Mouse (Mus musculus): ENCODE data around the gene Prm3. TPM values are rescaled to one million over a fixed set of nuclear protein-coding genes. Genes with fewer than 3 reads are reported as not detected.
A peak's percentile ranks its signal among the peaks of the same experiment; 100 is the strongest.

The Prm3 gene
- polyA plus RNA-seq, 1 experiment from 2014 or later, result not detected

DNA sequence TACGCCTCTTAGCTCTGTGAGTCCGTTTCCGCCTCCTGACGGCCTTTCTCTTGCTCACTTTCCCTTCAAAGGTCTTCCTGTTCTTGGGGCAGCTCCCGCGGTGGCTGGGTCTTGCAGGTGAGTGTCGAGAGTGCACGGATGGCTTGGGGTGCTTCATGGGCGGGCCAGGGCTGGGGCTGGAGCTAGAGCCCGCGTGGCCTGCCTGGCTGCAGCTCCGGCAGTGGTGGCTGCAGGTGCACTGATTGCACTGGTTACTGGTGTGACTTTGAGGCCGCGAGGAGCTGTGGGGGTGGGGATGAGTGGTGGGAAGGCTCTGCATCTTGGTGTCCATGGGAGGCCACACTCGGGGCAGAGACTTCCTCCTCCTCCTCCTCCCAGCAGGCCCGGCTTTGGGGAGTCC lies 2.4 kb downstream of the Prm3 start, which contains the start of gene Tnp2:
Gene Tnp2 (minus strand): TSS at position 390 of the 400 bp plus-strand sequence.
- no peaks in the 10 kb centered on the region for H3K36me3 ChIP-seq (ENCODE audit: insufficient read depth, low read length)
- no peaks in the 10 kb centered on the region for H3K9me3 ChIP-seq (ENCODE audit: low read length)
- no peaks in the 10 kb centered on the region for H3K27me3 ChIP-seq (replicated peaks; ENCODE audit: insufficient read depth, low read length)
- TF ChIP-seq CTCF (IDR thresholded peaks at IDR 0.05) (no peak), EP300 (IDR thresholded peaks at IDR 0.05) (no peak)
- no peak within 1 kb of the TSS for H3K4me3 ChIP-seq (ENCODE audit: low read depth, low read length)
- ATAC-seq (no peak), DNase-seq (ENCODE audit: low spot score) (no peak)
- H3K9ac ChIP-seq (replicated peaks; ENCODE audit: low read depth), result no peak within 1 kb of the TSS
- H3K4me2 ChIP-seq (replicated peaks; ENCODE audit: low read depth, low read length), result no peak within 1 kb of the TSS
- no peak within 1 kb of the TSS for H3K27ac ChIP-seq (ENCODE audit: low read length)
- H3K4me1 ChIP-seq (ENCODE audit: insufficient read depth, low read depth, low read length), result peaks cover 7% of the 10 kb centered on the region; the same call in 1 of the 2 replicates
- WGBS, result 47% methylated on average over 14 of the region's 16 CpGs

DNA sequence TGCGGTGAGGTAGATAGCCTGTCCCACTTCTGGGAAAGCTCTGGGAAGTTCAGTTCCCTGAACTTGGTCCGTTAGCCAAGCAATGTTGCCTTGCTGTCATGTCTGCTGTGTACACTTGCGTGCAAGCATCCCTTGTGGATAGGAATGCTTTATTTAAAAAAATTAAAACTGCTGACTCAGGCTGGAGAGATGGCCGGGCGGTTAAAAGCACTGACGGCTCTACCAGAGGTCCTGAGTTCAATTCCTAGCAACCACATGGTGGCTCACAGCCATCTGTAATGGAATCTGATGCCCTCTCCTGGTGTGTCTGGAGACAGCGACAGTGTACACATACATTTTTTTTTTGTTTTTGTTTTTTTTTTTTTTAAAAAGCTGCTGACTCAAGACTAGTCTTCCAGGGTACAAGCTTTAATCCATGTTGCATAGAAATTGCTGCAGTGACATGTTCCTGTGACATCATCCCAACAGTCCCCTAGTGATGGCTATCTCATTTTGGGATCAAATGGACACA lies 3.1 kb downstream of the Prm3 start:
- TF ChIP-seq CTCF (IDR thresholded peaks at IDR 0.05) (no peak), EP300 (IDR thresholded peaks at IDR 0.05) (no peak)
- ATAC-seq (no peak), DNase-seq (ENCODE audit: low spot score) (no peak)
- Histone ChIP-seq H3K36me3 (ENCODE audit: insufficient read depth, low read length) (no peaks in the 10 kb centered on the region), H3K27ac (ENCODE audit: low read length) (no peak overlapping the region), H3K27me3 (replicated peaks; ENCODE audit: insufficient read depth, low read length) (no peaks in the 10 kb centered on the region), H3K9me3 (ENCODE audit: low read length) (no peaks in the 10 kb centered on the region), H3K4me3 (ENCODE audit: low read depth, low read length) (no peak overlapping the region), H3K4me1 (ENCODE audit: insufficient read depth, low read depth, low read length) (peaks cover 7% of the 10 kb centered on the region; the same call in 1 of the 2 replicates), H3K9ac (replicated peaks; ENCODE audit: low read depth) (no peak overlapping the region), H3K4me2 (replicated peaks; ENCODE audit: low read depth, low read length) (no peak overlapping the region)
- WGBS, result 73% methylated on average over 7 of the region's 7 CpGs

GRCm38 (mm10) chr16:10786782-10787547 lies 3.7 kb downstream of the Prm3 start:
- H3K27ac ChIP-seq (ENCODE audit: low read length), result 0 out of 2 replicates have a peak overlapping the region, but pooled peaks have one; percentile 96
- no peak overlapping the region for H3K4me3 ChIP-seq (ENCODE audit: low read depth, low read length)
- peak; percentile 21 for DNase-seq (ENCODE audit: low spot score)
- WGBS, result 57% methylated on average over 4 of the region's 4 CpGs
- peaks cover 10% of the 10 kb centered on the region; the same call in 1 of the 2 replicates for H3K4me1 ChIP-seq (ENCODE audit: insufficient read depth, low read depth, low read length)
- ATAC-seq, result no peak
- no peaks in the 10 kb centered on the region for H3K9me3 ChIP-seq (ENCODE audit: low read length)
- TF ChIP-seq CTCF (IDR thresholded peaks at IDR 0.05), result no peak
- no peak for TF ChIP-seq EP300 (IDR thresholded peaks at IDR 0.05)
- H3K4me2 ChIP-seq (replicated peaks; ENCODE audit: low read depth, low read length), result no peak overlapping the region
- no peaks in the 10 kb centered on the region for H3K27me3 ChIP-seq (replicated peaks; ENCODE audit: insufficient read depth, low read length)
- no peak overlapping the region for H3K9ac ChIP-seq (replicated peaks; ENCODE audit: low read depth)
- no peaks in the 10 kb centered on the region for H3K36me3 ChIP-seq (ENCODE audit: insufficient read depth, low read length)

DNA sequence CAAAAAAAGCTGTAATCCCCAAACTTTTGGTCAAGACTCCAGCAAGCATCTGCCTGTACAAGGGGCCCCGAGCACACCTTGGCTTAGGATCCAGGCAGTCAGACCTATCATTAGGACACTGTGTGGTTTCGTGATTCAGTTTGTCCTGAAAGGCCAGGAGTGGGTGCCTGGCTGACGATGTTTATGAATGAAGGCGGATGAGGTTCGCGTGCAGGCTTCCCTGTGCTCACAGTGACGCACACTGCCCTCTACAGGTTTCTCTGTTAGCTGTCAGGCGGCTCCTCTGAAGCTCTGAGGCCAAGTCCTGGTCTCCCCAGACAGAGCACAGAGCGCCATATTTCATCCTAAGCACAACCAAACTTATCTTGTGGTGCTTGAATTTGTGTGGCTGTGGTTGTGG lies 4.4 kb downstream of the Prm3 start:
- ATAC-seq (peak; percentile 47), DNase-seq (ENCODE audit: low spot score) (peak; percentile 95)
- Histone ChIP-seq H3K9me3 (ENCODE audit: low read length) (no peaks in the 10 kb centered on the region), H3K36me3 (ENCODE audit: insufficient read depth, low read length) (no peaks in the 10 kb centered on the region), H3K27ac (ENCODE audit: low read length) (peak overlapping the region; percentile 96), H3K4me2 (replicated peaks; ENCODE audit: low read depth, low read length) (peak overlapping the region; percentile 98), H3K4me1 (ENCODE audit: insufficient read depth, low read depth, low read length) (peaks cover 10% of the 10 kb centered on the region; the same call in 1 of the 2 replicates), H3K27me3 (replicated peaks; ENCODE audit: insufficient read depth, low read length) (no peaks in the 10 kb centered on the region), H3K9ac (replicated peaks; ENCODE audit: low read depth) (peak overlapping the region; percentile 69; the same call in 1 of the 2 replicates), H3K4me3 (ENCODE audit: low read depth, low read length) (peak overlapping the region; percentile 81)
- TF ChIP-seq CTCF (IDR thresholded peaks at IDR 0.05) (peak; percentile 91), EP300 (IDR thresholded peaks at IDR 0.05) (no peak)
- WGBS, result 1% methylated on average over 9 of the region's 9 CpGs

GRCm38 (mm10) chr16:10785371-10786231 lies 5.1 kb downstream of the Prm3 start, which contains the start of gene Socs1:
Gene Socs1, minus strand, starts transcription at chr16:10785536.
- under 1% methylated on average over 46 of the region's 59 CpGs for WGBS
- Histone ChIP-seq H3K4me1 (ENCODE audit: insufficient read depth, low read depth, low read length) (peaks cover 10% of the 10 kb centered on the region; the same call in 1 of the 2 replicates), H3K4me2 (replicated peaks; ENCODE audit: low read depth, low read length) (peak within 1 kb of the TSS; percentile 98), H3K9ac (replicated peaks; ENCODE audit: low read depth) (peak within 1 kb of the TSS; percentile 69), H3K27ac (ENCODE audit: low read length) (peak within 1 kb of the TSS; percentile 96), H3K36me3 (ENCODE audit: insufficient read depth, low read length) (no peaks in the 10 kb centered on the region), H3K9me3 (ENCODE audit: low read length) (no peaks in the 10 kb centered on the region), H3K4me3 (ENCODE audit: low read depth, low read length) (peak within 1 kb of the TSS; percentile 81), H3K27me3 (replicated peaks; ENCODE audit: insufficient read depth, low read length) (no peaks in the 10 kb centered on the region)
- peak; percentile 97 for DNase-seq (ENCODE audit: low spot score)
- TF ChIP-seq EP300 (IDR thresholded peaks at IDR 0.05) (peak; percentile 45; the same call in 1 of the 2 replicates), CTCF (IDR thresholded peaks at IDR 0.05) (no peak)
- peak; percentile 89 for ATAC-seq

All from lung, postnatal 0 days (tissue).